Mouse (Mus musculus) skeletal muscle tissue, adult 2 months (tissue): ENCODE data around the gene Parva.

Experiments used
- DNase-seq: peaks from one replicate; pipeline ENCODE4 v3.0.0-alpha.2; 2012; ENCODE audit warnings: low read depth, low spot score

The Parva gene

DNA sequence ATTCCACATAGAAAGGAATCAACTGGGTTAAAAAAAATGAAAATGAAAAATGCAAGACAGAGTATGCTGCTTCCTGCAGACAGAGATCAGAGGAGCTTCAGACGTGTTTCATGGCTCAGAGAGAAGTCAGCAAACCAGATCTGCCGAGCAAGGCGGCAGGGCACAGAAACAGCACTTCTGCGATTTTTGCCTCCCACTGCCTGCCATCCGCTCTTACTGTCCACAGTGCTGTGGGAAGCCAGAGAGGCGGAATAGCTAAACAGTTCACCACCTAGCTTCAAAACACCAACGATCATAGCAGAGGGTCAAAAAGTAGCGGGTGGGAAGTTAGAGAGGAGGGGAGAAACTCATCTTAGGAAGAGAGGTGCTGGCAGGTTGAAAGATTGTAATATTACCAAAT, 84.0 kb downstream of the Parva start:
- no peak for DNase-seq

DNA sequence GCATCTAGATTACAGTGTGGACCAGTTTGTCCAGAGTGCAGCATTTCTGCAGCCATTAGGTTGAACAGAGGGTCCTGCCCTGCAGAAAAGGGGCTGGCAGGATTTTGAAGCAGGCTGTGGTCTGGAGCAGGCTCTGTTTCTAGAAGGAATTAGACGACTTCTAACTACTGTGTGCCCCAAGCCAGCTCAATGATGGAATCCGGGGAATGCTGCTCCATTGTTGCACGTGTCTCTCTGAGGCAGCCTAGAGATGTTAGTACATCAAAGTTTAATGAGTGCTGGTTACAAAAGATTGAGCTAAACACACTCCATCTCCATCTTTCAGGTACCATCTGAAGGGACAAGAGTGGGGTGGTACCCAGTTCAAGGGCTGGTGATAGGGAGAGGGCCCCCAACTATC, 85.0 kb downstream of the Parva start:
- DNase-seq: no peak

DNA sequence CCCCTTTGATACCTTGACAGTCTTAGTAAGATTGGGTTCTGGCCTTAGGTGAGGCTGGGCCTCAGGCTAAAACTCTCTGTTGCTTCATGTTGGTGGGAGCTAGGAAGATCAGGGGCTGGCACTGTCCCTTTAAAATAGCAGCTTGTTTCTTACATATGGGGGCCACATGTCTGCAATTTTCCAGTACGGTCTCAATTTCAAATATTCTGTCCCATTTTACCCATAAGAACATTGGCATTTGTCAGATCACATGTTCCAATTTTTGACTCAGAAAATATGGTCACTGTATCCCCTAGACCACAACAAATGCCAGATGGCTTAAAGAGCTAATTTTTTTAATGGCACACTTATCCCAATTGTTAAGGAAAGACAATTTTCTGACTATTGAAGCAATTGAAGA, 85.6 kb downstream of the Parva start:
- no peak for DNase-seq

DNA sequence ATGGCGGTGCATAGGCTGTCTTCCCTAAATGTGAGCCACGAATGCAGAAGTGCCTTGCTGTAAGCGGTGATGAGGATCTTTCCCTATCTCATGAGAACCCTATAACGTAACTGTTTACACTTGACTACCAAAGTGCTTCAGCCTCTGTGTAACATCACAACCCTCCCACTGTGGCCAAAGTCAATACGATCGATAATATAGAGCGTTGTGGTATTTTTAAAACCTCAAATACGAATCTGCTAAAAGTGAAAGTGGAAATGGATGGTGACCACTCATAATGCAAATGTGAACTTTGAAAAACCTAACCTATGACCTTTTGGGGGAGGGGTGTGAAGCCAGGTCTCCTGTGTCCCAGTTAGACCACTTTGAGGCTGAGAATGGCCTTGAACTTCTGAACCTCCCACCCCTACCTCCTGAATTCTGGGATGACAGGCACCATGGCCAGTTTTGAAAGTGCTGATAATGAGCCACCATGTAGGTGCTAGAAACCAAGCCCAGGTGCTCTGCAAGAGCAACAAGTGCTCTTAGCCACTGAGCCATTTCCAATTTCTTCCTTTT, 87.4 kb downstream of the Parva start:
- DNase-seq: no peak

DNA sequence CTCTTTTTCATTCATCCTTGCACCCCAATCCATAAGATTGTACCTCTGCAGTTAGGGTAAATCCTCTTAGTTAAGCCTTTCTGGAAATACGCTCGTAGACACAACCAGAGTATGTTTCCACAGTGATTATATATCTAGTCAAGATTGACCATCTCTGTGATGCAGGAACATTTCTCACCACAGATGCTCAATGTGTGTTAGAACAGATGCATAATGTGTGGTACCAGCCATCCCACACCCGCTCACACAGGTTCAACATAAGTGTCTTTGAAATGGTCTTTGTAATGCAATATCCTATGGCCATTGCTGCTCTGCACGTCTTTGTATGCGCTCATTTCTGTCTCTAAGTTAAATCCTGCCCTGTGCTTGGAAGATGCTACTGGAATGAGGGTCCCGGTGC, 98.2 kb downstream of the Parva start:
- DNase-seq: no peak

DNA sequence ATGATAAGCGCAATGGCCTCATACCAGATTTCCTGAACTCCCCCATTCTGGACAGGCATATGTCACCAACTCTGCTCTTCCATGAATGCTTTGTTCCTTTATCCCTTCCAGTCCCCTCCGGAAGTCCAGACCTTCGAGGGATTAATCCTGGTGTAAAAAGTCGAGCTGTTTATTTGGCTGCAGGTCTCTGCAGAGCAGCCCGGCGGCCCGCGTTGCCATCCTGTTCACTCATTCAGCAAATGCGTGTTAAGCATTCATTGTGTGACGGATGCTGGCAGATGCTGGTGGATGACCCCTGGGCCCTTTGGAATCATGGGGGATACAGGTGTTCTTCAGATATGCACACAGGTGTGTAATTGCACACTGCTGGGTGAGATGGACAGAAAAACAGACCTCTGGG, 98.9 kb downstream of the Parva start:
- no peak for DNase-seq

DNA sequence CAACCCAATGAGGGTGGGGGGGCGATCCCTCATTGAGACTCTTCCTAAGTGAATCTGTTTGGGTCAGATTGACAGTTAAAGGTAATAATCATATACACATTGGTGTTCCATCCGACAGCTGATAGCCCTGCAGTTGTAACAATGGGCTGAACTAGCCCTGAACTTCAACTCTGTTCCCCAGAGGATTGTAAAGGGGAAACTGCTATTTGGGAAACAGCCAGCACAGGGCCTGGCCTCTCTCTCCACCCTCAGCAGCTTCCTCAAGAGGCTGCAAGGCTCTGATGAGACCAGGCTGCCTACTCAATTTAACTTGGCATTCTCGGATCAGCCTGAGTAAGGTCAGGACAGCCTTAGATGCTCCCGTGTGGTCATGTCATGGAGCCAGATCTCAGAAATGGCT, 99.9 kb downstream of the Parva start:
- DNase-seq: peak; percentile 47

DNA sequence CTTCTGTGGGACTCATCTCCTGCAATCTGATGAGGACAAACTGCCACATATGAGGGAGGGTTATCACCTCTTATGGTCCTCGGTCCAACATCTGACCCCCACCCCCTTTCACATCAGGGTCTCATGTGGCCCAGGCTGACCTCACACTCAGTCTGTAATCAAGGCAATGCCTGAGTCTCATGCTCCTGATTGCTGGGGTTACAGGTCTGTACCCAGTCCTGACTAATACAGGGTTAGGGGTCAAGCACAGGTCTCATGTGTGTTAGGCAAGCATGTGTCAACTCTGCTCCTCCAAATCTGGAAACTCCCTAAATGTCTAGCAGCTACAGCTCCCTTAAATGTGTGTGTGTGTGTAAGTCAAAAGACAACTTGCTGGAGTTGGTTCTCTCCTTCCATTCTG, 100.8 kb downstream of the Parva start:
- no peak for DNase-seq

DNA sequence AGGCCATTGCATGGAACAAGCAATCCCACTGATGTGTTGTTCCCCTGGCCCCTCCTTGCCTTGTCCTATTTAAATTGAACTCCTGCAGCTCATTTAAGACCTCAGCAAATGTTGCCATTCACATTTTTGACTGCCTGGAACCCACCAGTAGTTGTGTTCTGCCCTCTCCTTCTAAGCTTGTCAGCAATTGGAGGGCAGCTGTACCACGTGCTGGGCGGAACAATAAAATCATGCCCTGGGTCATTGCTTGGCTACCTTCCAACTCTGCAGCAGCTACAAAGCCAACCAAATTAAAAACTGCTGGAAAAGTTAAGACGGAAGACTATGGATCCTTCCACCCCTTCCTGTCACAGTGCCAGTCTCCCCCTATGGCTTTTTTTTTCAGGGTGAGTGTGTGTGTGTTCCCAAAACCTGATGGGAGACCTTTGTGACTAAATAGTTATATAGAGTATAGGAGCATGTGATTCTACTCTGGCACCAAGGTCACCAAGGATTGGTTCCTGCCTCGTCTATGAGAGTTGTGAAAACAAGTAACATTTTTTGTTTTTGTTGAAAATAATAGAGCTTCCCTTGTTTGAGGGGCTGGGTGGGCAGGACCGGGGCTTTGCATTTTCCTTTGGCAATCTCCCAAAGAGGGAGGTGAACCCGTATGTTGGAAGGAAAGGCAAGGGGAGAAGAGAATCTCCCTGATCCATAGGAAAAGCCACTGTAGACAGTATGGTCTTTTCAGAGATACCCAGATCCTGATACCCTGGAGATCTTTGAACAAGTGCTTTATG, 101.5 kb downstream of the Parva start:
- peak; percentile 18 for DNase-seq

DNA sequence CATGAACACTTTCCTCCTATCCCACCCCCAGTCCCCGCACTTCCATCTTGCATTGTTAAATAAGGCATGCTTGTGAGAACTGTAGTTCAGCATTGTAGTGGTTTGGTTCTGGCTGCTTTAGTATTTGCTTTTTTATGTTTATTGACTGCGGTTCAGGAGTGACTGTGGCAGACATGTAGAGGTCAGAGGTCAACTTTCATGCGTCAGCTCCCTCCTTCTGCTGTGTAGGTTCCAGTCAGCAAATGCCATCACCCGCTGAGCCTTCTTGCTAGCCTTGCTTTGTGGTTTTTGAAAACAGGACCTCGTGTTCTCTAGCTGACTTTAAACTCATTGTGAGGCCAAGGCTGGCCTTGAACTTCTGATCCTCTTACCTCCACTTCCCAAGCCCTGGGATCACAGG, 103.6 kb downstream of the Parva start:
- no peak for DNase-seq

DNA sequence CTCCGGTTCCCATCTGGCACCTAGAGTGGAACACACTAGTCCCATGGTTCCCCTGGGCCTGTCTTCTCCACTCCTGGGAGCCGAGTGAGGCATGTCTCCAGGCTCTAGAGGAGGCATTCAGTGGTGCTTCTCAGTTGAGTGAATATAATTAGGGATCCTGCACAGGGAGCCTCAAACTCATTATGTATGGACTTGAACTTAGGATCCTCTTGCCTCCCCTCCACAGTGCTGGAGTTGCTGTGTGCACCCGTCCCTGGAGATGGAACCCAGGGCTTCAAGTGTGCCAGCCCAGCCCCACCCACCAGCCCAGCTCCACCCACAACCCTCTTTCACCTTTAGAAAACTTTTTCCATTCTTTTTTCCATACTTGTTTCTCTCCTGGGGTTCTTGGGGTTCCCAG, 106.8 kb downstream of the Parva start:
- DNase-seq: no peak

DNA sequence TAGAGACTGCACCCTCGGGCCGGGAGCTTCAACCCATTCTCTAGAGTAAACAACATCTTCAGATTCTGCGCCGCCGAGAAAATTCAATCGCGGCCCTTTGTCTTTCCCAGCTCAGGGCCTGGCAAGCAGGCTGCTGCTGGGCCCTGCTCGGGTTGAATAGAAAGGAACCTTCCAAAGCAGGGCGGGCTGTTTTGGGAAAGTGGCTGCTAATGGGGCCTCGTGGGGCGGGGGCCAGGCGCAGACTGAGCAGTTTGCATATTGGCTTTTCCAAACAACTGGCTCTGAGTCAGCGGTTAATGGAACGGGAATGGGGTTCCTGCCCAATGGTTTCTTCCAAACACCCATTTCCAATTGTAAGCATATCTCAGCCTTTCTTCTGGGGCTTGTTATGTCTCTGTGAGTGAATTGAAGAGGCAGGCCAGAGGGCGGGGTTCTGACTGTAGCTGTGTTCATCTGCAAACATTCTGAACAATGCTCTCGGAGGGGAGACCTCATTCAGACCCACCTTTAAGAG, 108.2 kb downstream of the Parva start:
- peak; percentile 72 for DNase-seq

DNA sequence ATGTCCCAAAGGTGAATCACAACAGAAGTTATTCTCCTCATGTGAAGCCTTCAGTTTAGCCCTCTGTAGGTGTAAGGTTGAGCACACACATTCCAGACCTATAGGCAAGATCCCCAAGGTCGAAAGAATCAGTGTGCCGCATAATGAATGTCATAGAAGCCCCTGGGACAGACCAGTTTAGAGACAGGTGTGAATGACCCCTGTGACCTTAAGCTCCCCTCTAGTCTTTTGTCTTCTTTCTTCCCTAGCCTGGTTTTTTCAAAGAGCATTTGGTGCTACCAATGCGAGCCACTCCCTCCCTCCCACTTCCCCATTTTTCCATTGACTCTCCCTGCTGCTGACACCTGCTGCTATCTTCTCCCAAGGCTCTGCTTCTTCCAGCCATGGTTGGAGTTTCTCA, 121.8 kb downstream of the Parva start:
- no peak for DNase-seq

DNA sequence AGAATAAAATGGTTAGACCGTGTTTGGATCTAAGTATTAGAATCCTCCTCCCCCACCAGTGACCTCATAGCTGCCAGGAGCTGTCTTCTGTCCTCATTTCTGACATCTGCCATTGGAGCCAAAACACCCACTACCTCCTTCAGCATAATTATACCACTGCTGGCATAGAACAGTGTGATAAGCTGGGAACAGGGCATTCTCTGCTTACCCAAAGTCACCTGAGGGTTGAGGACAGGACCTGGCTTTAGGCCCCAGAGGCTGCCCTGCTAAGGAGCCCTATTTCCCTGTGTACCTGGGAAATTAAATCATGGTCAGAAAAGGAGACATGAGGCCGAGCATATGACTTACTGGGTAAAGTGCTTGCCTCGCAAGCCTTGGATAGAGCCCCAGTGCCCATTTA, 134.2 kb downstream of the Parva start:
- DNase-seq: no peak

DNA sequence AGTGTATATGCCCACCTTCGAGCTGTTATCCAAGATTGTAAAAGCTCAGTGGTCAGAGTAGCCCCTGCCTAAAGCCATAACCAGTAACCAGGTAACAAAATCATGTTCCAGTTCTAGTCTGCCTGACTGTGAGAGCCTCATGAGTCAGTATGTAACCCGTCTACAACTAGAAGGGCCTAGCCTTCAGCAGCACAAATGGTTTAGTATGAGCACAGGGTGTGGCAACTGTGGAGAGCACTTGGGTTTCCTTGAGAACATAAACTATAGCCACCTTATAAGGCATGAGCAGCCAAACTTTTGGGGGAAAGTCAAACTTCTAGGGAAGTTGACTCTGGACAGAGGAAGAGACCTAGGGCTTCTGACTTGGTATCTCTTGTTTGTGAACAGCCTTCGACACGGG, 139.7 kb downstream of the Parva start:
- no peak for DNase-seq

DNA sequence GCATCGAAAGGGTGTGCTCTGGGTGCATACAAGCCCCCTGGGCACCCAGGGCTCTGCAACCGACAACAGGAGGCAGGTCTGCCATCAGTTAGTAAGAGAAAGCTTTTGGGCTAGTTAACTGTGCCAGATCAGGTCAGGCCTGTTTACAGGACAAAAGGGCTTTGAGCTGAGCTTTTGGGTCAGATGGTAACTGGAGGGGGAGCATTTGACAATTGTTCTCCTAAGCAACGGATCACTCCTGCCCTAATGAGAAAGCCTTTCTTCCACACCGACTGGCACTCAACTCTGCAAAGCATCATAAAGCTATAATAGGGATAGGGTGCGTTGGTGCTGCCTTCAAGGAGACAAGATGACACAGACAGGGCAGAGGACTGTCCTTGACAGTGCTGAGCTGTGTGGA, 141.7 kb downstream of the Parva start:
- no peak for DNase-seq

DNA sequence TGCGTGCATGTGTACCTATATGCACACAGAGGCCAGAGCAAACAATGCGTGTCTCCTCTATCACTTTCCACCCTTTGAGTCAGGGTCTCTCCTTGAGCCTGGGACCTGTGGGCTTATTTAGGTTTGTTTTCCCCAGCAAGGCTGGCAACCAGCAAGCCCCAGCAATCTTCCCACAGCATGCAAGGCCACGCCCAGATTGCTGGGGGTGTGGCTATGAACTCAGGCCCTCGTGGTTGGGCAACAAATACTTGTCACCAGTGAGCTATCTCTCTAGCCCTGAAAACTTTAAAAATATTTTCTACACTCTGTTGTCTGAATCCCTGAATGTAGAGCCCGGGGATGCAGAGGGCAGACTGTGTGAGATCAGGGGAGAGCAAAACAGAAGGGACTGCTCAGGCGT, 154.3 kb downstream of the Parva start:
- no peak for DNase-seq

DNA sequence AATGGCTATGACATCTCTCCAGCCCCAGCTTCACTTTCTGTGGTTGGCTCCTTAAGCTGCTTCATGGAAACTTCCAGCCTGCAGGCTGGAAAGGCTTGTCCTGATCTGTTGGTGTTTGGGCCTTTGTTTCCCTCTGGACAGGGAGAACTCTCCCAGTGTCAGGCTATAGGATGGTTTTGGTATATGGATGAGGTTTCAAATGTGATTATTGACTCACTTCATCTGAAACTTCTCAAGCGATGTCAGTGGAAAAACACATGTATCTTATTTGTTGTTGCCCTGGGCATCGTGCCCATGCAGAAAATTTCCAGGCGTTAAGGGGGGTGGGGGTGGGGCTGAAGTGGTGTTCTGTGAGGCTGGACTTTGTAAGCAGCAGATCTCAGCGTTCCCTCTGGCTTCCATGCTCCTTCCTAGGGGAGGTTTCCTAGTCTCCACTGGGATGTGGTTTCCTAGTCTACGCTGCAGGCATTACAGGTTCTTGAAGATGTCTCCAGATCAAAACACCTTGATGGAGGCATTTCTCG, 155.6 kb downstream of the Parva start:
- DNase-seq: no peak

DNA sequence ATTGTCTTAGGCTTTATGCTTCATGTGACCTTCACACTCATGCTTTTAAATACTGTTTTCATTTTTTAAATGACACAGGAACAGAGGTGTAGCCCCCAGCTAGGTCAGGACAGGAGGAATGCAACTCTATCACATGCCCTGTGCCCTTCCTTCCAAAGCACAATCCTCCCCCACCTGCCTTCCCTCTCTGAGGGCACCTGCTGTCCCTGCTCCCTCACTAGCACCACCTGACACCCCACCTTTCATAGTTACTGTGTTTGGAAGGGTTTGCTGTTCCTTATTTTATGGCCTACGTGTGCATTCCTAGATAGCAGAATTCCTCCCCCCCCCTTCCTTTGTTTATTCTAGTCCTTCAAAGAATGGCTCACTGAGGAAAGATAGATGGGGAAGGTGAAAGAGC, 160.1 kb downstream of the Parva start:
- no peak for DNase-seq

DNA sequence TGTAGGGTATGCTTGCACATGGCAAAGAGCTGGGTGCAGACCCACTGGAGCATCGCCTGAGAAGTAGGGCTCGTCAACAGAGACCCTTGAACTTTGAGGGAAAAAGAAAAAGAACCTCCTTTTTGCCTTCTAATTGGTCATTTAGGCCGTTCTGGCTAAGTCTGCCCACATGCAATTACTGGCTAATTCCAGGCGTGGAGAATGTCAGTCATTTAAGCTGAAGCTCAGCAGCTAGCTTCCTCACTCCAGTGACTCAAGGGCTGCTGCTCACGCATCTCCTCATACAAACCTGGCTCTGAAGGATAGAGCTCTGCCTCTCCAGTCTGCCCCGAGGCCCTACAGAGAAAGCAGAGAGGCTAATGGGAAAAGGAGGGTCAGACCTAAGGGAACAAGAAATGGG, 162.2 kb downstream of the Parva start:
- no peak for DNase-seq

DNA sequence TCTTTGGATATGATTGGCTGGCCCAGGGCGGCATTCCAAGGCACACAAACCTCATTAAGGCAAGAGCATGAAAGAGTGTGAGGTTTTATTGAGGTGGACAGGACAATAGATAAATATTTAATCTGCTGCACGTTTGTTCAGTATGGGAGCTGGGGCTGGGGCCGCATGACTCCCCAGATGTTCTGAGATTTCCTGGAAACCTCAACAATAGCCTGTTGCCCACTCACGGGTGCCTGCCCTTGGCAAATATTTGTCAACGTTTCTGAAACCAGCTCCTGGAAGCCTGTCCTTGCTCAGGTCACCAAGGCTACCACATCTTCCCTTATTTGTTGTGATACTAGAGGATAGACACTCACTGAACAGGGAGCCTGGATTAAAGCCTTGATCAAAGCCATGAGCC, 166.3 kb downstream of the Parva start:
- DNase-seq: no peak

DNA sequence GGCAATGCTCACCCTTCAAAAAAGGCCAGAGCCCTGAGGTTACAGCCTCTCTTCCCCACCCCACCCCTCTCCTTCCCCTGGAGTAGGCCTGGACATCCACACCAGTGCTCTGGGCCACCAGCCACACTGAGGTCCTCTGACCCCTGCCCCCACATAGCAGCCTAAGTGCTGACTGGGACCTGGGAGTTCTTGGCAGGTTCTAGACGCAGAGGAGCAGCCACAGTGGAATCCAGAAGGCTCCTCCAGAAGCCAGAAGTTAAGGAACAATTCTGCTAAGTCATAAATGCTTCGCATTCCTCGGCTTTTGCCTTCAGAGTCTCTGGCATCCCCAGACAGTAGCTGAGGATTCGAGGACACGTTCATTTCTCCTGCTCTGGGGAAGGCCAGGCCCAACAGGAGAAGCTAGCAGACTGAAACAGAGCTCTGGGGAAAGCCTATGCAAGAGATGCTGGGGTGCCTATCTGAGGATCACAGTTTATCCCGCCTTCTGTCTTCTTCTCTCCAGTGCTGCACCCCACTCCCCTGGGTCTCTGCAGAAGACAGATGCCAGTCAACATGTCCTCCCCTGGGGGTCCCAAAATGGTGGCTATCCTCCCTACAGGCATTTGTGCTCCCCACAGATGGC, 168.0 kb downstream of the Parva start:
- peak; percentile 39 for DNase-seq

DNA sequence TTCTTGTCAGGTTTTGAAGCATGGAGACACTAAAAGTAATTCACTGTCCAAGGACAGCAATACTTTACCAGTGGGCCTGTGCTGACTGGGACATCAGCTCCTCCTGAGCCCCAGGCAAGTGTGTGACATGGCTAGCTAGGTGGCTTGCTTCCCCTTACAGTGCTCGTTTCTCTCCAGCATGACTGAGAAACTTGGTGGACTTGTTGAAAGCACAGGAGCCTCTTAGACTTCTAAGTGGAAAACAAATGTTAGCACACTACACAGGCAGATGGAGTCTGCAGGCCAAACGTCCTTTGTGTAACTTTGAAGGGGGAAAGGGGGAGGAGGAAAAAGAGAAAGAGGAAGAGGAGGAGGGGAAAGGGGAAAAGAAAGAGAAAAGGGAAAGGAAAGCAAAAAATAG, 172.3 kb downstream of the Parva start:
- no peak for DNase-seq
